Mouse (Mus musculus) ZHBTc4 (cell line): ENCODE measurements around the gene Inhba.

Experiments used
- DNase-seq: peaks from one replicate; pipeline ENCODE4 v3.0.0-alpha.2; 2011; ENCODE audit warnings: low read depth, low spot score

Inhba gene

DNA sequence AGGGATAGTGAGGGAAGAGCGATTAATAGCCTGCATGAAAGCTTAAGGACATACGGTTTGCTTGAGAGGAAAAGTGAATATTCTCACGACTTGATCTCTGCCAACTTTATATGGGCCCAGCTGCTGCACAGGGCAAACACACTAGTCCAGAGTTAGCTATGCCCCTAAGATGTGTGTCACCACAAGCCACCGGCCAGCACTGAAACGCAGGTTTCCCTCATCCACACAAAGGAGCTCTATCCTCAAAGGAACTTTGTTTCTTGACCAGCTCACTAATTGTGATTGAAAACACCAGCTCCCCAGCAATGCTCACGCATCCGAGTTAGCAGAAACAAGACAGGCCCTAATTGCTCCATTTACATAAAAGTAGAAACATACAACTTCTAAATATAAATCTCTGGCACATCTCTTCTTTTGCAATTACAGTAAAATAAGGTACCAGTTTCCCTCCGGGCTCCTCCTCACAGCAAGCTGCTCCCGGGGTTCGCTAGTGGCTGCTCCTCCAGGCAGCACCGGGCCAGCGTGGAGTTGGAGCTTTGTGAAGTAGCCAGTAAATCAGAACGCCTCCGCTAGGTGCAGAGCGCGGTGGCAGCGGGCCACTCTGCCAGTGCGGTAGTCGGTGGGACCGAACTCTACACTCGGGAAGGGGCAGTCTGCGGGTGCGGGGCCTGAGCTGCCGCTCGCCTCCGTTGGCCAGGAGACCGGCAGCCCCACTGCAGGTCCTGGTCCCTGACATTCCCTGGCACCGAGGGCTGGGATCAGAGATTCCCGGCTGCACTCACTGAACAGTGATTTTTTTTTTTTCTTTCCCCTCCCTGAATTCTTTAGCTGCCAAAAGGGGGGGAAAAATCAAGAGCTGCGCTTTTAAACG lies at the start of gene Inhba:
Inhba (plus strand) TSS at position 480 of the 871 bp plus-strand sequence.
- DNase-seq, result peak; percentile 49

DNA sequence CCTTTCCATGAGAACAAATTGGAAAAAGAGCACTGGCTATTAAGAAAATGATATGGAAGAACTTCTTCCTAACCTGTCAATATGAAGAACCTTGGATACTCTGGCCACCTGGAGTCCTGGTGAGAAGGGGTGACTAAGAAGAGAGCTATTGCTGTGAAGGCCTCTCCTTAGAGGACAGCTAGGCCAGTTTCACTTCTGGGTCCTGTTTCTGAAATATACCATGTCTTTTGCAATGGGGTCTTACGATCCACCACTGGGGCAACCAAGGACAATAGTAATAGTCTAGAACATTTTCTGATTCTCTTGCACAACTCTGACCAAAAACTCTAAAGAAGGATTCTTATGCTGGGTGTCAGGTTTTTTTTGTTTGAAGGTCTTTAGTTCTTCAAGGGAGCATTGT lies 35.1 kb upstream of the Inhba start:
- DNase-seq, result no peak

DNA sequence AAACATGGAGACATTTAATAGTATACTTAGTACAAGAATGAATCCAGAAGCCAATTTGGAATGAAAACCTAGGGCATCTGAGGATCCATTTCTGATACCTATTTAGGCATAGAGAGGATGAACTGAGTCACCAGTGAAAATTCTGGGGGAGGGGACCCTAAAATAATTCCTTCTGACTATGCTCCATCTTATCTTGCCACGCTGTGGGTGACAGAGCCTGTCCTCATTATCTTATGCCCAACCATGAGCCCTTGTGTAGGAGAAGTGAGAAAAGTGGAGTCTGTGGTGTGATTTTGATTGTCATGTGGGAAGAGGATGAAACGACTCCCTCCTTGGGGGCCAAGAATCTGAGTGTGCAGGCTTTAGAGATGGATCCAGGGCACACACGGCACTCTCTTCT lies 32.1 kb upstream of the Inhba start:
- no peak for DNase-seq

DNA sequence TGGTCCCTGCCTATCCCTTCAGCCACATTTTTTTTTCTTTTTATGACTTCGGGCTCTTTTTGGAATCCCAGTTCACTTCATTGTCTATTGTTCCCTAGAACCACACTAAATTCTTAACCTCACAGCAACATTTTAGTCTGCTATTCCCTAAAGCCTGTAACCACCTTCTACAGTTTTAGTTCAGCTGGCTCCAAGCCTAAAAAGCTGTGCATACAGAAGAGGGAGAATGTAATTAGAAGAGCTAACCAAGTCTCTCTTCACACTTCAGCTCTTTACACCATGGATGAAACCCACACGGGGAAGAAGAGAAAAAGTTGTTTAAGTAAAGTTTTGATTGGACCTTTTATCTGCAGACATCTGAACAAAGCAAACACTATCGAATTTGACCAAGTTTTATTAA lies 29.6 kb upstream of the Inhba start:
- no peak for DNase-seq

DNA sequence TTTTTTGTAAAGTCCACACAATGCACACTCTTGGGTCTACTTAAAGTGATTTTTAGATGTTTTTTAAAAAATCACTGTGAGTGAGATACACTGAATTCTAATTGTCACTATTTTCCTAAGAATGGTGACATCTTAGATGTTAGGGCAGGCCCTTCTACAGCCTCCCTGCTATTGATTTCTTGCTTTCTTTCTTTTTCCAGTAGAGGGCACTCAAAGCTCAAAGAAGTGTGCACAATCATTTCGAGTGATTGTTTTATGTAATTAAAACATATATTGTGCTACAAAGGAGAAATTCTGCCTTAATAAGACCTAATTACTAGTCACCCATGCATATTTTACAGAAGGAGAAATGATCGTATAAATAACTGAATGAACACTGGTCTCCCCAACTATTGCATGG lies 25.9 kb upstream of the Inhba start:
- DNase-seq, result peak; percentile 7

DNA sequence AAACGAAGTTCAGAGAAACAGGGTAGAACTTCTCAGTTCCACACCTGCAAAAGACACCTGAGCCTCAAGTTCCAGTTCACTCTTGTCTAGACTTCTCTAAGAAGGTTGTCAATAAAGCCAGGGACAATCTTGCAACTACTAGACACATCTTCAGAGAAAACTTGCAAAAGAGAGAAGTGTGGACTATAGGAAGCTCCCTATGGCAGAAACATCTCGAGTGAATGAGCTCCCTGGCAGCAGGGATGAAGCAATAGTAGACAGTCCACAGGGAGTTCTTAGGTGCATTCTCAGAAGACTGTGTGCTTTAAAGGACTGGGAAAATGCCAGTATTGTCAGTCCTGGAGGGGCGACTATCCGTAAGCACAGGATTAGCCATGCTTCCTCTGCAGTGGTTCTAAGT lies 25.5 kb upstream of the Inhba start:
- DNase-seq, result no peak

DNA sequence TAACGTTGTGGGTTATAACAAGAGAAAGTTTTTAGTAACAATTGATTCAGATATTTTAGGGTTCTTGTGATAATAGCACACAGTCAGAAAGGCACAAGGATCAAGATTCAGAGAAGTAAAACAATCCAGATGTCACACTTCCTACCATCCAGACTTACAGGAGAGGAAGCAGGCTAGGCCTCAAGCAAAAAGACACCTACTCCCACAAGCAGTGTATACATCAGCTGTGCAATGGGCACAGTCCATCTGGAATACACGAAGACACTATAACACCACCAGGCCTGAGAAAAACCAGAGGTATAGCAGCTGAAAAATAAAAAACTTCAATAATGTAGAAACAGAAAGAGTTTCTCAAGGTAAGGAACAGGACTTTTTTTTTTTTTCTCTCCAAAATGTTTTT lies 16.3 kb upstream of the Inhba start:
- DNase-seq, result no peak

DNA sequence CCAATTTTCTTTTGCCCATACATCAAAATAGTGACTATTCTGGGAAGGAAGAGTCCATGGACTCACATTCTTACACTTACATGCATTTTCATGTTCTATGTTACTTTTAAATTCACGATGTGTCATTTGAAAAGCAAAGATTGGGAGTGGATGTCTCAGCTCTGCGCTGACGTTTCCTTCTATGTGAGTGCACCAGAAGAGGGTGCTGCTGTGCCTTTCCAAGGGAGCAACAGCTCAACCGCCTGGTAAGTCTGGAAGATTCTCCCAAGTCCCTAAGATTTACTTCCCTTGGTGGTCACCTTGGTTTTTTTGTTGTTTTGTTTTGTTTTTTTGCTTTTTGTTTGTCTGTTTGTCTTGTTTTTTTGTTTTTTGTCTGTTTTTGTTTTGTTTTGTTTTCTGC lies 6.1 kb upstream of the Inhba start:
- peak; percentile 46 for DNase-seq

DNA sequence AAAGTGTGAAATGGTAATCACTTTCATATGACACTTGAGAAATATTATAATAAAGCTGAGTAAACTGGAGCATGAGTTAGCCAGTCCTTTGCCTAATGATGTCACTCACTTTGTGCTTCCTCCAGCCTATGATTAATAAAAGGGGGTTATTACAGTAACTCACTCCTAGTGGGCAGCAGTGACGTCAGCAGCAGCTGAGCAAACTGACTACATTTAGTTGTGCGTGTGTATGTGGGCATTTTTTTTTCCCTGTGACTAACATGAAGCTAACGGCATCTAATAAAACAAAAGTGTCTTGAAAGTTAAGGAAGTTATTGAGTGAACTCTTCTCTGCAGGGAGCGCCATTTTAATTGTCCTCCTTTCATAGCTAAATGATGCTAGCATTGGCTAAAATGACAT lies 3.9 kb upstream of the Inhba start:
- no peak for DNase-seq

DNA sequence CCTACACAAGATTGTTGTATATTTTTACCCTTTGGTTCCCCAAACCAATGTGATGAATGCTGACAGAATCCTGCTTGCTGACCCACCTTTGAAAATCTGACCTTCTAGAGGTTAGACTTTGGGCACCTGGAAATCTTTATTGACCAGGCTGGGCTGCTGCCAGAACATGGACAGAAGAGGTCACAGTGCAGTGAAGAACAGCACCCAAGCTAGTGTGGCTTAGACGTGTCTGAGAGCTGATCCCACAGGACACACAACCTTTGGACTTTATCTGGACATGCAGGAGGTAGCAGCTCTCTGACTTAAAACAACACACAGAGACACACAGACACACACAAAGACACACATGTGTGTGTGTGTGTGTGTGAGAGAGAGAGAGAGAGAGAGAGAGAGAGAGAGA lies 3.3 kb upstream of the Inhba start:
- no peak for DNase-seq

DNA sequence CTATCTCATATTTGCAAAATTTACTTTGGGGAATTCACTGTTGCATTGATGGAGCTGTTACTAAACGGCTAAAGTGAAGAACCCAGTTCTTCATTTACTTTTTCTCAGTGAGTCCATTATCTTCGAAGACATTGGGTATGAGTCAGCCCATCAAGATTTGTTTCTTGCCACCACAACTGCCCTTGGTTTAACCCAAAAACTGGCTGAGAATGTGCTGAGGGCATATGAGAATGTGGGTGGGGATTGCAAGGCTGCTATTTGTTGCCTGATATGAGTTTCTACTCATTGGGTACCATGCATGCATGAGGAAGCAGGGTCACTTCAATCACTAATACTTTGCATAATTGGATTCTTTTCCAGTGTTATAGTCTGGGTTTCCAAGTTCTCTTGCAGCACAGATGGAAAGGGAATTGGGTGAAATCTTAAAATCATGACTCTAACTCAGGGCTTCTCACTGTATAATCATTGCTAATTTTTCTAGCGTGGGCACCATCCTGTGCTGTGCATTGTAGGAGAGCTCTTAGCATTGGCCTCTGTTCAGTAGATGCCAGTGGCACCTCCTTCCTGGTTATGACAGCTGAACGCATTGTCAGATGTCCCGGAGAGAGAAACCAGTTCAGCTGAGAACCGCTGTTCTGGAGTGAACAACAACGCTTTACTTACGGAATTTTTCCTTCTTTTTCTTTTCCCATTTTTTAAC lies 1.7 kb upstream of the Inhba start:
- DNase-seq, result no peak

DNA sequence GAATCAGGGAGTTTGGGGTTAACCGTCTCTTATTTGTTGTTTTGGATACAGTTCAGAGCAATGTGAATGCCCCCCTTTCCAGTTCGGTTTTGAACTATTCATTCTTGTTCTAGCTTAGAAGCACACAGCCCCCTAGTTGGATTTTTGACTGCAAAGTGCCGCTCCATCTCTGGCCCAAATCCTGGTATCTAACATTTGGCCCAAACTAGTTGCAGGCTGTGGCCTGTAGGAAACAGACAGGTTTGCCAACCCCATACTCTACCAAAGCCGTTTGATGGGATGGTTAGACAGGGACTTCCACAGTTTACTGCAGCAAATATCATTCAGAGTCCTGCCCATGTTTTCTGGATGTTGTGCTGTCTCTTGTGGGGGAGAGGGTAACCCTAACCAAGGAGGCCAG lies 1.1 kb upstream of the Inhba start:
- no peak for DNase-seq

DNA sequence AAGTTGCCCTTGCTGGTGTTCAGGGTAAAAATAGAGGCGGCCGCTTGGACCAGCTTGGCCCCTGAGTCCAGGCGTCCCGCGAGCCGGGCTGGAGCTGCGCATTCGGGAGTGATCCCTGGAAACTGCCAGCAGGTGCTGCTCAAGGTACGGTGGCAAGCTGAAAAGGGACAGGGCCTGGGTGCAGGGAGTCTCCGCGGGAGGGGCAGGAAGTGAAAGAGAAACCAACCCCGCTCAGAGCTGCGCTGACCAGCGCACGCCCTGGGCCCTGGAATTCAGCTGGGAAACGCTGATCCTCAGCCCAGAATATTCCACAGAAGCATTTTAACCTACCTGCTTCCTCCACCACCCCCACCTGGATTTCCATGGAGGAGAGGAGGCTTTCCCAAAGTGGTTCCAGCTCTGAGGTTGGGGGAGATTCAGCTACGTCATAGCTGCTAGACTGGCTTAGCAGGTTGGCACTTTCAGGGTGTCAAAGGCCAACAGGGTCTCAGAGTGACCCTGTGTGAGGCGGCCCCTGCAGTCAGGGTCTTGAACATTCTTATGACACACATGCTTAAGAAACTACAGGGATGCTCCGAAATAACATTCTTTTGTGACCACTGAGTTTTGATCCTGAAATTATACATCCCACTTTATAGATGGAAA lies 714 bp downstream of the Inhba start:
- peak; percentile 78 for DNase-seq

DNA sequence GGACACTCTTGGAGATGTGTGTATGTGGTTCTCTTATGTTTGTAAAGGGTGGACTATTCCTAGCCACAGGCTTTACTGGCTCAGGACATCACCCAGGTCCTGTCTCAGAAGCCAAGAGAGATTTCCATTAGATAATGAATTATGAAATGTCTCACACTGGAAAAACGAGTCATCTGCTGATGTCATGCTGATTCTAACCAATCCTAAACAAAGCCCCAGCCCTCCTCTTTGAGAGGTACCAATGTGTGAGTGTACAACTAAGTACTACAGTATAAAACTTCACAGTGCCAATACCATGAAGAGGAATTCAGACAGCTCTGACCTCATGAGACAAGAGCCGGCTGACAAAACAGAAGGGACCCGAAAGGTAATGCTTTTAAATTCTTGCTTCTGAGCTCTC lies 2.5 kb downstream of the Inhba start:
- DNase-seq, result no peak

DNA sequence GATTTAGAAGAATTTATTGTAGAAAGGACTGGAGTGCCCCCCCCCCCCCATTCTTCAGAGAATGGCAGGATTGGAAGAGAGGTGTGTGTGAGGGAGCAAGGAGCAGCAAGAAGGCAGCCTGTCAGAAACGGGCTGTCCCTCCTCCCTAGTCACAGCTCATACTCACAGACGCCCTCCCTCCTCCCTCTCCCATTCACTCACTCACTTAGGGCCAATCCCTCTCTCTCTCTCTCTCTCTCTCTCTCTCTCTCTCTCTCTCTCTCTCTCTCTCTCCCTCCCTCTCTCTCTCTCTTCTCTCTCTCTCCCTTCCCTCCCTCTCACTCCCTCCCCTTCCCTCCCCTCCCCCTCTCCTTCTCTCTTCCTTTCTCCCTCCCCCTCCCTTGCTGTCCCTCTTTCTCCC lies 4.9 kb downstream of the Inhba start:
- DNase-seq, result no peak

DNA sequence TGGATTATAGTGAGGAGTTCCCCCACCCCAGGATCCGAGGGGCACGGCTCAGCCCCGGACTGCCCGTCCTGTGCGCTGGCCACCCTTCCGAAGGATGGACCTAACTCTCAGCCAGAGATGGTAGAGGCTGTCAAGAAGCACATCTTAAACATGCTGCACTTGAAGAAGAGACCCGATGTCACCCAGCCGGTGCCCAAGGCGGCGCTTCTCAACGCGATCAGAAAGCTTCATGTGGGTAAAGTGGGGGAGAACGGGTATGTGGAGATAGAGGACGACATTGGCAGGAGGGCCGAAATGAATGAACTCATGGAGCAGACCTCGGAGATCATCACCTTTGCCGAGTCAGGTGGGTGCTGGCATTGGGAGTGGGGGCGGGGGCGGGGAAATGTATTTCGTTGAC lies 5.7 kb downstream of the Inhba start:
- peak; percentile 6 for DNase-seq

DNA sequence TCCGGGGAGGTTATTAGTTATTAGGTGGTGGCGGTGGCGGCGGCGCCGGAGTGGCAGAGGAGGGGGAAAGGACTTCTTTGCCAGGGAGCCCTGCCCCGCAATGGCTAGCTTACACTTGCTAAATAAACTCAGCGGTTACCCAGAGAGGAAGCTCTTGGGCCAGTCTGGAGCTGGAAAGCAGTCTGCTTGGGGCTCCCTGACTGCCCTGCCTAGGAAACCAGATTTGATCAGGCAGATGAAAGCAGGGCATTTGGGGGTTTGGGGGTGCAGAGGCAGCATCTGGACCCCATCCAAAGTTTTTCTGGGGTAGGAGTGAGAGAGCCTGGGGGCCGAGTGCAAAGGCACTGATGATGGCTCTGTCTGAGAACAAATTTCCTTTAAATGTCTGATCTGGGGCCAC lies 6.1 kb downstream of the Inhba start:
- peak; percentile 5 for DNase-seq

DNA sequence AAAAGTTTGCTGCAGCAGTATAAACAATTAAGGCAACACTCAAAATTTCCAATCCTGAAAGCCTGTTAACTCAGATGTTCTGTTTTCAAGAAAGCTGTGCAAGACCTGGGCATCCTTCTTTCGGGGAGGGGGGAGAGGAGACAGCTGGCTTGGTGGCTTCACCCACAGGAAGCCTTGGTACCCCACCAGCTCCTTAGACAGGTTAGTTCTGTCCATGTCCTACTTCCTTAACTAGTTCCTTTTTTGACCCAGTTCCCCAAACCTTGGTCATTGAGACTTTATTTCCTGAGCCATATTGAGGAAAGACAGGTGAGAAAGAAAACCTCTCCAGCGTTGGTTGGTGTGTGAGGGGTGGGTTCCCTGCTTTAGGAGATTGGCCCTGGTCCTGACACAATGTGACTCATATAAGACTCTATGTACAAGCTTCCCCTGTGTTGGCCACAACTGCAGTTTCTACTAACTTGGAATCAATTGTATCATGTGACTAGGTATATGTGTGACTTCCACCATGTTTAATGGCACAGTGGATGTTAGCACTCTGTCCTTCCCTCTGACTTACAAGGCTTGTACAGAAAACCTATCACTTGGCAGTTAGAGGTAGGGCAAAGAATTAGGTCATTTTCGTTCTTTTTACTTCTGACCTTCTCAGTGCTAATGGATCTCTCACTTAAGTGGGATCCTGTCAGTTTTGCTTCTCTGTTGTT lies 7.3 kb downstream of the Inhba start:
- DNase-seq, result no peak

DNA sequence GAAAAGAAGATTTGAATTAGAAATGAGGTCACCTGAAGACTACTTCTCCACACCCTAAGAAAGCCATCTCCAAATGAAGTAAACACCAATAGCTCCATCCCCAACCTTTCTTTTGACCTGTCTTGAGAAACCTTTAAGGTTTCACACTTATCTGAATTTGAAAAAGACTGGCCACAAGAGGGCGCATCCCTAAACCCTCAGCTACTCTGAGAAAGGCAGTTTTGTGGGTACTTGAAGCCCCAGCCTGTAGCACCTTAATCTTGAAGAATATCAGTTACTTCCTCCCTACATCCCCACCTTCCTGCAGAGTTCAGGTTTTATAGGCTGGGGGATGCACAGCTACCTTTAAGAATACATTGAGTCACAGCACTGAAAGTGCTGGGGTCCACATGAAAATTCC lies 9.0 kb downstream of the Inhba start:
- peak; percentile 67 for DNase-seq

DNA sequence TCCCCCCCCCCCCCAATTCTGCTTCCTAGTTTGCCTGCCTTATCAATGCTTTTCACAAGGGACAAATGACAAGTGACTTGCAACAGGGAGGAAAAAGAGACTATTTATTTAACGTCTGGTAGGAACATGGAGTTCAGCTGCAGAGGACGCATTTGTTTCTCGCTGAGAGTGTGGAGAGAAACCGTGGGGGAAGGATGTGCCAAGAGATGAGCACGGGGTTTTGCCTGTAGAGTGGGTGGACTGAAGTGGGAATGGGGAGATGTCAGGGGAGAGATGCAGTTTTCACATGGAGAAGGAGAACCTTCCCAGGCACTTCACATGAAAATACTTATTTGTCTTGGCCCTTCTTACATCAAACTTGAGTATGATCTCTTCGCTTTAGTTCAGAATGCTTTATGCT lies 9.5 kb downstream of the Inhba start:
- no peak for DNase-seq

DNA sequence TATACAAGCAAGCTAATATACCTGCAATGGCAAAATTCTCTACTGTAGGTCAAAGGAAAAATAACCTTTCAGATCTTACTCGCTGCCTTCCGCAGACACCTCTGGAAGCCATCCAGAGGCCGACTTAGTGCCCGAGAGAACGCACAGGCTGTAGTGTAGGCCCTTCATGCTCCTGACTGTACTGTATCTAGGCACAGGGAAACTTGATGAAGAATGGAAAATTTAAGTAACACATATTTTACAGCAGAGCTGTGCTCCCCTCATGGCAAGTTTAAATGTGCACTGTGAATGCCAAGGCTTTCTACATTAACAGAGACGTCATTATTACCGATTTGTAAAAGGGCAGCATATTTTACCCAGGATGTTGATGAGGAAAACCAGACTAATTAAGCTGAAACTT lies 10.2 kb downstream of the Inhba start:
- DNase-seq, result no peak

DNA sequence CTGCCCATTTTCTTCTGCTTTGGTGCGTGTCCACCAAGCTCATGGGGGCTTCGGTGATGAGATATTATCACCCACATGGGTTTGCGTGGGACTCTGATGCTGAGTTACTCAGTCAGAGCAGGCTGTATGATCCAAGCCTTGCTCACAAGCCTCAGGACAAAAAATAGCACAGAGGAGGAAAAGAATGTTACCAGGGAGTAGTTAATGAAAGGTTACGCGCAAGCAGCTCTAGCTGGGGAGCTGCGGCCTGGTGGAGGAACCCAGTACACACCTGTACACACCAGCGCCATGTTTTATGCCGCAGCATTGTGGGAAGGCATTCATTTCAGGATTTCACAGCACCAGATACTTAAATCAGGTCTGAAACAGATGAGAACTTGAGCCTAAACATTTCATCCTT lies 10.9 kb downstream of the Inhba start:
- no peak for DNase-seq
